Mouse (Mus musculus) heart, adult 2 months (tissue): Measurements from ENCODE around the gene Ctdnep1. TPM values are rescaled to one million over a fixed set of nuclear protein-coding genes. Genes with fewer than 3 reads are reported as not detected.

ENCODE experiments used
- DNase-seq, 2 experiments: peaks; one replicate each; pipeline ENCODE4 v3.0.0; 2021
- H3K27ac ChIP-seq: fragments of 200-600 bp; 2 replicates; pipeline ENCODE4 v1.8.1; 2022
- H3K27me3 ChIP-seq: fragments of 200-500 bp; 2 replicates; pipeline ENCODE4 v1.6.1; 2012; ENCODE audit warnings: mild to moderate bottlenecking, low read length, inconsistent platforms, mixed read lengths; ENCODE audit not compliant: control insufficient read depth, insufficient read depth
- H3K36me3 ChIP-seq: fragments of 200-500 bp; 2 replicates; pipeline ENCODE4 v1.6.1; 2012; ENCODE audit warnings: low read length, inconsistent platforms; ENCODE audit not compliant: control insufficient read depth, insufficient read depth
- H3K4me1 ChIP-seq: fragments of 200-500 bp; 2 replicates; pipeline ENCODE4 v1.6.1; 2011; ENCODE audit warnings: low read length; ENCODE audit not compliant: control insufficient read depth, insufficient read depth
- H3K4me3 ChIP-seq: fragments of 200-600 bp; 2 replicates; pipeline ENCODE4 v1.8.1; 2022
- H3K79me2 ChIP-seq: fragments of 200-500 bp; replicated peaks from 2 replicates; pipeline ENCODE4 v1.6.1; 2012; ENCODE audit warnings: mild to moderate bottlenecking, inconsistent platforms, low read length, moderate library complexity, mixed read lengths; ENCODE audit not compliant: control insufficient read depth, insufficient read depth
- H3K9ac ChIP-seq: fragments of 200-500 bp; 2 replicates; pipeline ENCODE4 v1.6.1; 2012; ENCODE audit warnings: low read depth, mild to moderate bottlenecking, control low read depth, inconsistent platforms, low read length, mixed read lengths
- CTCF ChIP-seq: fragments of 200-600 bp; IDR thresholded peaks from 2 replicates; pipeline ENCODE4 v1.8.1; 2022; ENCODE audit warnings: antibody characterized with exemption, mild to moderate bottlenecking, moderate library complexity
- EP300 ChIP-seq: fragments of 200-500 bp; IDR thresholded peaks from 2 replicates; pipeline ENCODE4 v1.6.1; 2011; ENCODE audit warnings: low read depth, low read length, control low read depth; ENCODE audit not compliant: insufficient read depth
- POLR2A ChIP-seq: fragments of 200-500 bp; IDR thresholded peaks from 2 replicates; pipeline ENCODE4 v1.6.1; 2011; ENCODE audit warnings: mild to moderate bottlenecking, low read depth, low read length, control low read depth; ENCODE audit not compliant: insufficient read depth
- WGBS: fragments of 180-500 bp; shearing (Covaris S2); methylation state at CpG from one replicate; pipeline ENCODE4 v1.1.7; 2018; 5-methylcytosine and 5-hydroxymethylcytosine counted together
- intact Hi-C: fragments of 180-260 bp; cut with DNase I; formaldehyde crosslinking; loops from one replicate; pipeline ENCODE4 v1.15.1; 2025
- polyA plus RNA-seq: library from polyadenylated mRNA; depleted of rRNA; stranded (reverse); fragments of >200 nt; gene quantifications from 2 replicates; pipeline ENCODE4 v1.2.3, GENCODE M21; 2012
- total RNA-seq, 2 experiments: library from RNA; stranded (reverse); gene quantifications; 2 replicates each; pipeline ENCODE4 v1.2.3; 2021

The Ctdnep1 gene
- total and polyA plus RNA-seq, 3 experiments: 138 to 144 (median 143) TPM

DNA sequence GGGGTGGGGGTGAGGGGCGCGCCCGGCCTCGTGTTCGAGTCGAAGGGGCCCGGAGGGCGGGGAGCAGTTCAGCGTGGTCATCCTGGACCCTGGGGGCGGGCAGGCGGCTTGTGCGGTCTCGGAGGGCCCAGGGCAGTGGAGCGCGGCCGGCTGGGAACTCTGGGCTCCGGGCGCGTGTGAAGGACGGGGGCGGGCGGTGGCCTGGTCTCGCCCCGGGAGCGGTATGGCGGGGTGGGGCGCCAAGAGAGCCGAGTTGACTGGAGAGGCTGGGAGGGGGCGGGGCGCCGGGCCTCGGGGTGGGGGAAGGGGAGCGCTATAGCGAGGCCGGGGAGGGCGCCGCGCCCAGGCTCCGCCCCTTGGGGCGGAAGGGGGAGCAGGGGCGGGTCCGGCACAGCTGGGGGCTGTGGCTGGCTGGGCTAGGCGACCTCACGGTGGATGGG is 16.1 kb downstream of the Ctdnep1 start:
- WGBS: 1% methylated on average over 29 of the region's 44 CpGs
- H3K4me1 ChIP-seq: peaks cover 5% of the 10 kb centered on the region

DNA sequence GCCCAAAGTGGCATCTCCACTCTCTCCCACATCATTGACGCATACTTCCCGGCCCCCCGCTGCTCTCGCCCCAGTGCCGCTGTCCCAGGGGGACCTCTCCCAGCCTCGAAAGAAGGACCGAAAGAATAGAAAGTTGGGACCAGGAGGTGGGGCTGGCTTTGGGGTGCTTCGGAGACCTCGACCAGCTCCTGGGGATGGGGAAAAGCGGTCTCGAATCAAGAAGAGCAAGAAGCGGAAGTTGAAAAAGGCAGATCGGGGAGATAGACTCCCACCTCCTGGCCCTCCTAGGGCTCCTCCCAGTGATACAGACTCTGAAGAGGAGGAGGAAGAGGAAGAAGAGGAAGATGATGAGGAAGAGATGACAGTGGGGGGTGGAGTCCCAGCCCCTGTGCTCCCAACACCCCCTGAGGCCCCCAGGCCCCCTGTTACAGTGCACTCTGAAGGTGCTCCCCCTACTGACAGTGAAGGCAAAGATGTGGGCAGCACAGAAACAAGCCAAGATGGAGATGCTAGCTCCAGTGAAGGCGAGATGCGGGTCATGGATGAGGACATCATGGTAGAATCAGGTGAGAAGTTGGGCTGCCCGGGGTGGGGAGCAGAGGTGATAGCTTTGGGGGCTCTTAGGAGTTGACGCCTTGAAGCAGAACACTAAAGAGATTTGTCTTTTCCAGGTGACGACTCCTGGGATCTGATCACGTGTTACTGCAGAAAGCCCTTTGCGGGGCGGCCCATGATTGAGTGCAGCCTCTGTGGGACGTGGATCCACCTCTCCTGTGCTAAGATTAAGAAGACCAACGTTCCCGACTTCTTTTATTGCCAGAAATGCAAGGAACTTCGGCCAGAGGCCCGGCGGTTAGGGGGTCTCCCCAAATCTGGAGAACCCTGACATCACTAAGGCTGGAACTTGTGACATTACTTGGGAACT is 17.9 kb downstream of the Ctdnep1 start:
- 87% methylated on average over 27 of the region's 27 CpGs for WGBS
- no peak overlapping the region for H3K27ac ChIP-seq
- H3K9ac ChIP-seq: no peak overlapping the region
- H3K4me1 ChIP-seq: peaks cover 1% of the 10 kb centered on the region
- no peaks in the 10 kb centered on the region for H3K27me3 ChIP-seq
- H3K79me2 ChIP-seq: peaks cover 5% of the 10 kb centered on the region
- TF ChIP-seq EP300: no peak
- peak; percentile 37 for TF ChIP-seq CTCF
- no peak for TF ChIP-seq POLR2A
- DNase-seq: no peak
- intact Hi-C loops: loop anchor here (10.0 kb wide), 1 partner anchor 584 kb away; the partner anchor contains the start of gene Kdm6b
- no peak overlapping the region for H3K4me3 ChIP-seq
- H3K36me3 ChIP-seq: peaks cover 7% of the 10 kb centered on the region

More for the DNA sequence above, 16.1 kb downstream of the Ctdnep1 start:
- Histone ChIP-seq H3K4me3 (peak overlapping the region; percentile 98), H3K9ac (peak overlapping the region; percentile 91), H3K79me2 (peaks cover 3% of the 10 kb centered on the region), H3K27ac (peak overlapping the region; percentile 97), H3K27me3 (no peaks in the 10 kb centered on the region), H3K36me3 (peaks cover 15% of the 10 kb centered on the region)
- peak; percentile 94 for DNase-seq
- intact Hi-C loops: loop anchor here (10.0 kb wide), 1 partner anchor 582 kb away; the partner anchor contains the start of gene Kdm6b
- TF ChIP-seq POLR2A: peak; percentile 64; the same call in 1 of the 2 replicates
- TF ChIP-seq EP300: no peak
- TF ChIP-seq CTCF: no peak

DNA sequence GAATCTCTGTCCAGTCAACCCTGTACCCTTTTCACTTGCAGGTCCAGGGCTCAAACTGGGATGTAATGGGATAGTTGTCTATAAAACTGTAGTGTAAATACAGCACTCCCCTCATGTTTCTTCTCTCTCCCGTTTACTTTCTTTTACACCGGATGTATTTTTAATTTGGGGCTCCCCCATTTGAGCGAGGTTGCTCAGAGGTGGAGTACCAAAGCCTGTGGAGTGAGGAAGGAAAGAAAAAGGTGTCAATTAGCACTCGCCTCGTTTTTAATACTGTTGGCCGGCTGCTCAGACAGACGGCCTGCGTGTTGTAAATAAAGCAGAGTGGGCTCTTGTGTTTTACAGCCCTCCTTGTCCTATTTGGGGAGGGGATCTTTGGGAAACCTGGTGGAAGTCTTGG is 18.7 kb downstream of the Ctdnep1 start:
- no peak for DNase-seq
- H3K79me2 ChIP-seq: peaks cover 5% of the 10 kb centered on the region
- peaks cover 4% of the 10 kb centered on the region for H3K36me3 ChIP-seq
- H3K27me3 ChIP-seq: no peaks in the 10 kb centered on the region
- intact Hi-C loops: loop anchor here (2.0 to 10.0 kb wide), 3 partner anchors 15 to 585 kb away; partner anchors contain the start of genes Acadvl, Kdm6b and Ybx2
- WGBS: 82% methylated on average over 8 of the region's 8 CpGs
- no peak overlapping the region for H3K4me3 ChIP-seq
- H3K27ac ChIP-seq: peak overlapping the region; percentile 55
- H3K9ac ChIP-seq: no peak overlapping the region
- H3K4me1 ChIP-seq: peaks cover 1% of the 10 kb centered on the region
- TF ChIP-seq CTCF: no peak
- TF ChIP-seq EP300: no peak
- TF ChIP-seq POLR2A: no peak

DNA sequence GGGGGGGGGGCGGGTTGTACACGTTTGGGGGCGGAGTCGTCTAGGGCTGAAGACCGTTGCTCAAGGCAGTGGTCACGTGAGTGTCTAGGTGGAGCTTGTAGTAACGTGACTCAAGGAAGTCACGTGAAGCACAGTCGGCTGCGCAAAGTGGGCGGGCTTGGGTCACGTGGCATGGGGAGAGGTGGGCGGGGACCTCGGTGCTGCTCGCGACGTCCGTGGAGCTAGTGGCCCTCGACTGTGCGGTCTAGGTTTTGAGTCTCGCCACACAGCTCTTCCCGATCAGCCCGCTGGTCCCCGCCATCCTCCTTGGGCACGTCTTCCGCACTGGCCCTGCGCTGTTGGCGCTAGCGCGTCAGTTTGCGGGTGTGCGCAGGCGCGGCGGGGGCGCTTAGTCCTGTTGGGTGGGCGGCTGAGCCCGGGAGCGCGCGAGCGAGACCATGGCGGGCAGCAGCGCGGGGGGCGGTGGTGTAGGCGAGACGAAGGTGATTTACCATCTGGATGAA is 19.5 kb downstream of the Ctdnep1 start, which contains the start of gene Dvl2:
TSS of gene Dvl2 (plus strand) at position 200 of the 503 bp plus-strand sequence.
- H3K9ac ChIP-seq: peak within 1 kb of the TSS; percentile 93
- no peaks in the 10 kb centered on the region for H3K27me3 ChIP-seq
- WGBS: under 1% methylated on average over 48 of the region's 48 CpGs
- TF ChIP-seq EP300: peak; percentile 97
- TF ChIP-seq POLR2A: peak; percentile 90
- no peak for TF ChIP-seq CTCF
- DNase-seq: peak; percentile 86 to 91
- intact Hi-C loops: loop anchor here (2.0 kb wide), 2 partner anchors 14 to 66 kb away; partner anchors contain the start of genes Acadvl and Ybx2
- peaks cover 1% of the 10 kb centered on the region for H3K4me1 ChIP-seq
- H3K4me3 ChIP-seq: peak within 1 kb of the TSS; percentile 71
- H3K36me3 ChIP-seq: no peaks in the 10 kb centered on the region
- peaks cover 5% of the 10 kb centered on the region for H3K79me2 ChIP-seq
- peak within 1 kb of the TSS; percentile 85 for H3K27ac ChIP-seq

DNA sequence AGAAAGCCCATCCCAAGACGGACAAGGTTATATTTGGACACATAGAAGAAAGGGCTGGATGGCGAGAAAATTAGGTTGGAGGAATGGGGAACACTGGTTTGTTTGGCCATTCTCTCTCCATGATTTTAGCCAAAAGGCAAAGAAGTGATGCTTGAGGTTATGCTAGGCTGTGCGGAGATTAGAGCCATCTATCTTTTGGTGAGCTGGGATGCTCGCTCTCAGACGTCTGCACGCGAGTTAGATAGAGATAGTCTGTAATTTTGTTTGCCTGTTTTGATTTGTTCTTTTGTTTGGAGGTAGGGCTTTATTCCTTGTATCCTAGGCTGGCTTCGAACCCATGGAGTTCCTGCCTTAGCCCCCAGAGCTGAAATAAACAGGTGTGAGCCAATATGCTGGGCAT is 20.2 kb downstream of the Ctdnep1 start:
- H3K36me3 ChIP-seq: no peaks in the 10 kb centered on the region
- H3K9ac ChIP-seq: peak overlapping the region; percentile 93
- TF ChIP-seq POLR2A: no peak
- TF ChIP-seq CTCF: no peak
- TF ChIP-seq EP300: no peak
- H3K4me3 ChIP-seq: peak overlapping the region; percentile 71
- peak overlapping the region; percentile 85 for H3K27ac ChIP-seq
- H3K4me1 ChIP-seq: peaks cover 1% of the 10 kb centered on the region
- 15% methylated on average over 8 of the region's 8 CpGs for WGBS
- no peaks in the 10 kb centered on the region for H3K27me3 ChIP-seq
- intact Hi-C loops: loop anchor here (2.0 kb wide), 2 partner anchors 14 to 66 kb away; partner anchors contain the start of genes Acadvl and Ybx2
- peaks cover 3% of the 10 kb centered on the region for H3K79me2 ChIP-seq
- no peak for DNase-seq
